Mouse (Mus musculus) retina, embryonic 14.5 days (tissue): ENCODE data around the gene Slc16a10.

Experiments used
- DNase-seq: peaks from one replicate; pipeline ENCODE4 v3.0.0-alpha.2; 2015; ENCODE audit warnings: low spot score

Gene Slc16a10

DNA sequence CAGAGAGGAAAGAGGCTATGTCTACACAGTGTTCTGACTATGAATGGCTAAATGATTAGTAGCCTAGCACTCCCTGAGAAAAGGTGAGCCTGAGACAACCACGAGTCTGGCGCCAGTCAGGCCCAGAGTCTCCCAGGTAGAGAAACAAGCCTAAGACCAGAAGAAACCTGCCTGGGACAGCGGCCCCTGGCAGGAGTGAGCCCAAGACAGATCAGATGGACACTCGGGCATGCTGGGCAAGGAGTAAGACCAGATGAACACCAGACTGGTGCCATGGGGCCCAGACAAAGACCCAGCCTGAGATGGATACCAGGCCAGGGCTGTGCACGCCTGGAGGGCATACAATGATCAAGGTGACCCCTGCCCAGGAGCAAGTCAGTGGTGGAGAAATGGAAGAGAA is 32.5 kb downstream of the Slc16a10 start:
- no peak for DNase-seq

- DNase-seq = no peak
Observed at GRCm38 (mm10) chr10:40108992-40109391, 33.1 kb downstream of the Slc16a10 start.

DNA sequence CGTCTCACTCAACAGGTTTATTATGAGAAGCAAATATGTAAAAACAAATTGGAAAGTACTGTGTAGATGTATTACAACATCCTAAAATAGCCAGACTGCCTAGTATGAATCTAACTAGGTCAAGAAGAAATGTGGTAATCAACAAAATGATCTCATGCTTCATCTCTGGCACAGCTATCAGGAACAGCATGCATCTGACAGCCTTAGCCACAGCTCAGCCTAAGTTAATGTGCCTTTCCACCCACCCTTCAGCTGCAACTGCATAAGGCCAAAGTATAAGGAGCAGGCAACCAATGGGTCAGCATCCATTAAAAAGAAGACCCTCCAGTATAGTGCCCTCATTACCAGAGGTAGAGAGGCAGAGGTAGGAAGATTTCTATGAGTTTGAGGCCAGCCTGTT is 34.1 kb downstream of the Slc16a10 start:
- DNase-seq = no peak

- DNase-seq = no peak
Observed at GRCm38 (mm10) chr10:40105174-40105573, 36.9 kb downstream of the Slc16a10 start.

DNA sequence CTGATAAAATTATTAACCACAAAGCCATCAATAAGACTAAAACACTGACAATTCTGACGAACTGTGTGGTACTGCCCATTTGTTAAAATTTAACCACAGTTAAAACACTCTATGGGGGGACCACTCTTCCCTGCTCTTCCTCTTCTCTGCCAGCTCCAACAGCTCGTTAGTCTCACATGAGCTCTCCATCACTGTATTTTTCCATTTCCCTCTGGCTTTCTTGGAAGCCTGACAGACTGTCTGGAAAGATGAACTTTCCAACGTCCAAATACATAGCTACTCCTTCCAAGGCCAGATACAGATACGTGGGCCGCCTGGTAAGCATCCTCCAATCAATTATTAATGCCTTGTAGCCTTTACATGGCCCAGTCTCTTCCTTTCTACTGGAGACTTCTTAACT is 38.3 kb downstream of the Slc16a10 start:
- no peak for DNase-seq

DNA sequence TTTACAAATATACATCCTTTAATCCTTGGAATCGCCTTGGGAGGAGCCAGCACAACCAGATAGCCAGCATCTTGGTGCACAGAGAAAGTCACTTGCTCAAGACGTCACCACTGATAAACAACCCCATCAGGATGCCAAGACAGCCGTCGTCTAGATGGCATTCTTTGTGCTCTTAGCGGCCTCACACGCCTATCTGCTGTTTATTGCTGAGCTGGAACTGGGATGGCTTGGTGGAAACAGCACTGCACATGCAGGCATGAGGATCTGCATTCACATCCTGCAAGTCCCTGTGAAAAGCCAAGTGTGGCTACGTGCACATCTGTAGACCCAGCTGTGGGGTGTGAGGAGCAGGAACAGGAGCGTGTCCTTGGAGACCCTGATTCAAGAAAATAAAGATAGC is 39.1 kb downstream of the Slc16a10 start:
- DNase-seq = no peak

DNA sequence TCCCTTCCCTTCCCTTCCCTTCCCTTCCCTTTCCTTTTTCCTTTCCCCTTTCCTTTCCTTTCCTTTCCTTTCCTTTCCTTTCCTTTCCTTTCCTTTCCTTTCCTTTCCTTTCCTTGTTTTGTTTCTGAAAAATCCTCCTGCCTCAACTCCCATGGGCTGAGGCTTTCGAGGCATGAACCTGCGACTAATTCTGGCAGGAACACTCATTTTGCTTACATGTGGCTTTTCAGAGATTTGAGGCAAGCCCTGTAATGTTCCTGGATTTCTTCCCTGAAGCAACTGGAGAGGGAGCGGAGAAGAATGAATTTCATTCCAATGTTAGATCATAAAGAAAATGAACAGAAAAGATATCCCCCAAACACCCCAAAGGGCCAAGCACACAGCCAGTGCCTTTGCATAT is 39.9 kb downstream of the Slc16a10 start:
- DNase-seq = no peak

GRCm38 (mm10) chr10:40098441-40098840 is 43.6 kb downstream of the Slc16a10 start:
- no peak for DNase-seq

- DNase-seq = no peak
Observed at GRCm38 (mm10) chr10:40097519-40097918, 44.5 kb downstream of the Slc16a10 start.

GRCm38 (mm10) chr10:40094752-40095151 is 47.3 kb downstream of the Slc16a10 start:
- DNase-seq = no peak

DNA sequence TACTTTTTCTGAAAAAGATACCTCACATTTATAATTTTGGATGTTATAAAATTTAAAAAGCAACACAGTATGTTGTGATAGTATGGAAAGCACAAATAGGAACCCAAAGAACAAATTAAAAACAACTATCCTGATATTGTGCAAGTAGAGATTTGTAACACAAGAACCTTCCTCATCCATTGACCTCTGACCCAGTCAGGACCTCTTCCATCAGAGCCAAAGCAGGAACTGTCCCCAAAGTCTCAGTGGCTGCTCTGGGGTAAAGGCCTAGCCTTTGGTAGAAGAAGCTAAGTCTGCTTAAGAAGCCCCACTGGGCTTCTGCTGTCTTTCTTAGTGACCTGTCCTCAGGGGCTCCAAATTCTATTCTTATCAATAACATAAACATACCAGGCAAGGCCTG is 48.5 kb downstream of the Slc16a10 start:
- DNase-seq = no peak

DNA sequence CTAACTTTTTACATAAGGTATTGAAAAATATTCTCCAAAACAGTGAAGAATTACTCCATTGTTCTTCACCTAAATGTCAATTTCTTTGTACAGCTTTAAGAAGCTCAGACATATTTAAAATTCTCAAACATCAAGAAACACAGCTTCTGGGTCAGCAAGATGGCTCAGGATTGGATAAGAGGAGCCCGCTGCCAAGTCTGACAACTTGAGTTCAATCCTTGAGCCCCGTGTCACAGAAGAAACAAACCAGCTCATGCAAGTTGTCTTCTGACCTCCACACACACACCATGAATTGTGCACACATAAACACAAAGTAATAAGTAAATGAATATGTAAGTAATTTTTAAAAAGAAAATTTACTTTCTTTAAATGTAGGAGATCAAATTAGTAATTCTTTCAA is 50.6 kb downstream of the Slc16a10 start:
- DNase-seq = no peak

GRCm38 (mm10) chr10:40090504-40091428 is 51.3 kb downstream of the Slc16a10 start:
- no peak for DNase-seq

GRCm38 (mm10) chr10:40084332-40085093 is 57.5 kb downstream of the Slc16a10 start:
- peak; percentile 78 for DNase-seq

- DNase-seq = no peak
Observed at GRCm38 (mm10) chr10:40083556-40083955, 58.5 kb downstream of the Slc16a10 start.

GRCm38 (mm10) chr10:40082668-40083067 is 59.4 kb downstream of the Slc16a10 start:
- no peak for DNase-seq

- no peak for DNase-seq
Observed at GRCm38 (mm10) chr10:40080533-40080932, 61.5 kb downstream of the Slc16a10 start.

- no peak for DNase-seq
Observed at GRCm38 (mm10) chr10:40079256-40079655, 62.8 kb downstream of the Slc16a10 start.

GRCm38 (mm10) chr10:40077960-40078353 is 64.1 kb downstream of the Slc16a10 start:
- no peak for DNase-seq

GRCm38 (mm10) chr10:40077346-40077959 is 64.6 kb downstream of the Slc16a10 start:
- no peak for DNase-seq

GRCm38 (mm10) chr10:40073608-40074007 is 68.5 kb downstream of the Slc16a10 start:
- no peak for DNase-seq

DNA sequence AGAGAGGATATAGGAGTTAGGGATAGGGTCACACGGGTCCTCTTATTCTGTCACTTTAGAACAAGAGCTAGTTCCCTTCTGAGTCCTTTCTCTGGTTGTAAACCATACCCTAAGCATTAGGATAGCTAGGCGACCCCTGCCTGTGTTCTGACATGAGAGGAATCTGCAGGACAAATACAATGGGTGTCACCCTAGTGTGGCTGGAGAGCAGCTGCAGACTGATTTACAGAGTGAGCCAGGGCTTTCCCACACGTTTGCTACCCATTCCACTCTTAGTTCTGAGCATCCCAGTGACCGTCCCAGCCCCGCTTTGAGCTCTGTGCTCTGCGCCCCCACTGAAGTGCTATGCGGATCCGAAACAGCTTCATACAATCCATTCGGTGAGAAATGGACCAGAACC is 71.4 kb downstream of the Slc16a10 start:
- DNase-seq = no peak

- no peak for DNase-seq
Observed at GRCm38 (mm10) chr10:40069270-40069669, 72.8 kb downstream of the Slc16a10 start.
